Mouse (Mus musculus): Measurements from ENCODE around the gene Rimbp2. TPM values are rescaled to one million over a fixed set of nuclear protein-coding genes. Genes with fewer than 3 reads are reported as not detected.

Rimbp2 gene
- polyA plus RNA-seq, 1 experiment, result not detected

GRCm38 (mm10) chr5:128746261-128746660, 207.0 kb downstream of the Rimbp2 start:
- Histone ChIP-seq H3K4me1 (ENCODE audit: control insufficient read depth) (no peaks in the 10 kb centered on the region), H3K36me3 (ENCODE audit: control insufficient read depth) (no peaks in the 10 kb centered on the region), H3K9me3 (ENCODE audit: control insufficient read depth, low read length) (peaks cover 41% of the 10 kb centered on the region), H3K27me3 (ENCODE audit: control insufficient read depth) (no peaks in the 10 kb centered on the region), H3K4me3 (replicated peaks) (no peak overlapping the region)
- TF ChIP-seq TAL1 (IDR thresholded peaks at IDR 0.05; ENCODE audit: low read length) (no peak), GATA1 (IDR thresholded peaks at IDR 0.05; ENCODE audit: low read length) (no peak)

- H3K36me3 ChIP-seq (ENCODE audit: control insufficient read depth), result no peaks in the 10 kb centered on the region
- peaks cover 34% of the 10 kb centered on the region for H3K9me3 ChIP-seq (ENCODE audit: control insufficient read depth, low read length)
- no peak overlapping the region for H3K4me3 ChIP-seq (replicated peaks)
- H3K4me1 ChIP-seq (ENCODE audit: control insufficient read depth), result no peaks in the 10 kb centered on the region
- TF ChIP-seq GATA1 (IDR thresholded peaks at IDR 0.05; ENCODE audit: low read length), result no peak
- no peak for TF ChIP-seq TAL1 (IDR thresholded peaks at IDR 0.05; ENCODE audit: low read length)
- H3K27me3 ChIP-seq (ENCODE audit: control insufficient read depth), result no peaks in the 10 kb centered on the region
These were observed 208.1 kb downstream of the Rimbp2 start for GRCm38 (mm10) chr5:128745206-128745605.

- no peaks in the 10 kb centered on the region for H3K4me1 ChIP-seq (ENCODE audit: control insufficient read depth)
- H3K36me3 ChIP-seq (ENCODE audit: control insufficient read depth), result no peaks in the 10 kb centered on the region
- no peak overlapping the region for H3K4me3 ChIP-seq (replicated peaks)
- H3K9me3 ChIP-seq (ENCODE audit: control insufficient read depth, low read length), result peaks cover 30% of the 10 kb centered on the region
- TF ChIP-seq TAL1 (IDR thresholded peaks at IDR 0.05; ENCODE audit: low read length), result no peak
- no peak for TF ChIP-seq GATA1 (IDR thresholded peaks at IDR 0.05; ENCODE audit: low read length)
- H3K27me3 ChIP-seq (ENCODE audit: control insufficient read depth), result no peaks in the 10 kb centered on the region
These were observed 208.9 kb downstream of the Rimbp2 start for GRCm38 (mm10) chr5:128744351-128744750.

- no peak for TF ChIP-seq GATA1 (IDR thresholded peaks at IDR 0.05; ENCODE audit: low read length)
- no peak for TF ChIP-seq TAL1 (IDR thresholded peaks at IDR 0.05; ENCODE audit: low read length)
- H3K4me1 ChIP-seq (ENCODE audit: control insufficient read depth), result no peaks in the 10 kb centered on the region
- H3K9me3 ChIP-seq (ENCODE audit: control insufficient read depth, low read length), result peaks cover 16% of the 10 kb centered on the region
- no peaks in the 10 kb centered on the region for H3K36me3 ChIP-seq (ENCODE audit: control insufficient read depth)
- no peaks in the 10 kb centered on the region; the same call in 1 of the 2 replicates for H3K27me3 ChIP-seq (ENCODE audit: control insufficient read depth)
- no peak overlapping the region for H3K4me3 ChIP-seq (replicated peaks)
These were observed 213.5 kb downstream of the Rimbp2 start for GRCm38 (mm10) chr5:128739838-128740171.

GRCm38 (mm10) chr5:128739168-128739837, 214.0 kb downstream of the Rimbp2 start:
- Histone ChIP-seq H3K27me3 (ENCODE audit: control insufficient read depth) (no peaks in the 10 kb centered on the region; the same call in 1 of the 2 replicates), H3K4me1 (ENCODE audit: control insufficient read depth) (no peaks in the 10 kb centered on the region), H3K9me3 (ENCODE audit: control insufficient read depth, low read length) (peaks cover 16% of the 10 kb centered on the region), H3K4me3 (replicated peaks) (no peak overlapping the region), H3K36me3 (ENCODE audit: control insufficient read depth) (no peaks in the 10 kb centered on the region)
- no peak for TF ChIP-seq GATA1 (IDR thresholded peaks at IDR 0.05; ENCODE audit: low read length)
- no peak for TF ChIP-seq TAL1 (IDR thresholded peaks at IDR 0.05; ENCODE audit: low read length)

- peaks cover 6% of the 10 kb centered on the region for H3K9me3 ChIP-seq (ENCODE audit: control insufficient read depth, low read length)
- TF ChIP-seq GATA1 (IDR thresholded peaks at IDR 0.05; ENCODE audit: low read length) (no peak), TAL1 (IDR thresholded peaks at IDR 0.05; ENCODE audit: low read length) (no peak)
These were observed 217.4 kb downstream of the Rimbp2 start for GRCm38 (mm10) chr5:128735921-128736320.

GRCm38 (mm10) chr5:128733955-128734354, 219.3 kb downstream of the Rimbp2 start:
- no peaks in the 10 kb centered on the region for H3K36me3 ChIP-seq (ENCODE audit: control insufficient read depth)
- TF ChIP-seq GATA1 (IDR thresholded peaks at IDR 0.05; ENCODE audit: low read length) (no peak), TAL1 (IDR thresholded peaks at IDR 0.05; ENCODE audit: low read length) (no peak)

More at GRCm38 (mm10) chr5:128735921-128736320, 217.4 kb downstream of the Rimbp2 start:
- Histone ChIP-seq H3K27me3 (ENCODE audit: control insufficient read depth) (no peaks in the 10 kb centered on the region; the same call in 1 of the 2 replicates), H3K36me3 (ENCODE audit: control insufficient read depth) (no peaks in the 10 kb centered on the region), H3K4me1 (ENCODE audit: control insufficient read depth) (no peaks in the 10 kb centered on the region), H3K4me3 (replicated peaks) (no peak overlapping the region)

GRCm38 (mm10) chr5:128732416-128733014, 220.8 kb downstream of the Rimbp2 start:
- Histone ChIP-seq H3K27me3 (ENCODE audit: control insufficient read depth) (no peaks in the 10 kb centered on the region; the same call in 1 of the 2 replicates), H3K36me3 (ENCODE audit: control insufficient read depth) (no peaks in the 10 kb centered on the region), H3K4me1 (ENCODE audit: control insufficient read depth) (no peaks in the 10 kb centered on the region), H3K9me3 (ENCODE audit: control insufficient read depth, low read length) (peaks cover 14% of the 10 kb centered on the region), H3K4me3 (replicated peaks) (no peak overlapping the region)
- no peak for TF ChIP-seq TAL1 (IDR thresholded peaks at IDR 0.05; ENCODE audit: low read length)
- TF ChIP-seq GATA1 (IDR thresholded peaks at IDR 0.05; ENCODE audit: low read length), result no peak

More at GRCm38 (mm10) chr5:128733955-128734354, 219.3 kb downstream of the Rimbp2 start:
- no peaks in the 10 kb centered on the region for H3K4me1 ChIP-seq (ENCODE audit: control insufficient read depth)
- no peaks in the 10 kb centered on the region; the same call in 1 of the 2 replicates for H3K27me3 ChIP-seq (ENCODE audit: control insufficient read depth)
- peaks cover 14% of the 10 kb centered on the region for H3K9me3 ChIP-seq (ENCODE audit: control insufficient read depth, low read length)
- H3K4me3 ChIP-seq (replicated peaks), result no peak overlapping the region

- TF ChIP-seq TAL1 (IDR thresholded peaks at IDR 0.05; ENCODE audit: low read length), result no peak
- TF ChIP-seq GATA1 (IDR thresholded peaks at IDR 0.05; ENCODE audit: low read length), result no peak
- Histone ChIP-seq H3K4me3 (replicated peaks) (no peak overlapping the region), H3K27me3 (ENCODE audit: control insufficient read depth) (no peaks in the 10 kb centered on the region), H3K36me3 (ENCODE audit: control insufficient read depth) (no peaks in the 10 kb centered on the region), H3K4me1 (ENCODE audit: control insufficient read depth) (no peaks in the 10 kb centered on the region), H3K9me3 (ENCODE audit: control insufficient read depth, low read length) (peaks cover 9% of the 10 kb centered on the region; the same call in 1 of the 2 replicates)
These were observed 222.7 kb downstream of the Rimbp2 start for GRCm38 (mm10) chr5:128730634-128731033.
